Mouse (Mus musculus): ENCODE measurements around the gene Cstl1.
"Not testable (repeated sequence)": the region's sequence is repeated elsewhere in the genome, so short reads cannot be mapped to it uniquely, and the experiment has no call there.

The Cstl1 gene

DNA sequence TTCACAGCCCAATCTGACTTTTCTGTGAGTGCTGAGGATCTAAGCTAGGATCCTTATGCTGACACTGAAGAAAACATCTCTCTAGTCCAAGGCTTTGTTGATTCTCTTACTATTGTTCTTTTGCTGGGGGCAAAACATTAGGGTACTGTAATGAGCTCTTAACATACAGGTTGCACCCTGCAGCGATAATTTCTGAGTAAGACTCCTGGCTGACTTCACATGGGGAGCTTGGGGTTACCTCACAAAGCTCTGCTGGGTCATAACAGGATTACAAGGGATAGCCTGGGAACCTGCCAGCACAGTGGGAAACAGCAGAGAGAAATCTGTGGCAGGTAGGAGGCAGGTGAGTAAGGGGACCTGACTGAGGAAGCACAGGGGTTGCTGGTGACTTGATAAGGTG is at the start of gene Cstl1:
Cstl1 (plus strand) TSS at position 301 of the 400 bp plus-strand sequence.
- DNase-seq (ENCODE audit: extremely low read depth, low read depth, low spot score): no peak

DNA sequence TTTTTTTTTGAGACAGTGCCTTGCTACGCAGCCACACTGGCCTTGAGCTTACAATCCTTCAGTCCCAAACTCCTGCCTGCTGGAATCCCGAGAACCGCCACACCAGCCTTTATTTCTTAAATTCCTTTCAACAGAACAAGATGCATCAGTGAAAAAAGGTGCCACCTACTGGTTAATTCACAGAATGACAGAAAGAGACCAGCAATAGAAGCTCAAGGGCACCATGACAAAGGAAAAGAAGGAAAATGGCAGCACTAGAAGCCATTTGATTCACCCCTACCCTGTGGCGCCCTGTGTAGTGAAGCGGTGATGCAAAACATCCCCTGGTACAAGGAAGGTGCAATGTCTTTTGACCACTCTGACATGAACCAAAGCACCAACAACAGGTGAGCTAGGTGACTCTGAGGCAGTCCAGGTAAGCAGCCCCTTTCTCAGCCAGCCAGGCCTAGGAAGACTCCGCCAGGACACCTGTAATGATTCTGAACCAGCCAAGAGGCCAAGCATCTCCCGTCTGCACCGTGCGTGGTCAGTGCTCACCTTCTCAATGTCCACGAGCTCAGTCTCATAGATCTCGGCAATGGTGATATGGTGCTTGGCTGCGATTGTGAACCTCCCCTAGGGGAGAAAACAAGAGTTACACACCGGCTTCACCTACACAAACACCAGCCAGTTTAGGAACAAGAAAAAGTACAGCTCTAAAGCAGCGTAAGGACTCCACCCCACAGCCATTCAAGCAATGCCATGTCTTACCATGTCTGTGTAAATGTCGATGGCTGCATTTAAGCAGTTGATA is 43.6 kb upstream of the Cstl1 start:
- no peak for DNase-seq (ENCODE audit: extremely low read depth, low read depth, low spot score)

DNA sequence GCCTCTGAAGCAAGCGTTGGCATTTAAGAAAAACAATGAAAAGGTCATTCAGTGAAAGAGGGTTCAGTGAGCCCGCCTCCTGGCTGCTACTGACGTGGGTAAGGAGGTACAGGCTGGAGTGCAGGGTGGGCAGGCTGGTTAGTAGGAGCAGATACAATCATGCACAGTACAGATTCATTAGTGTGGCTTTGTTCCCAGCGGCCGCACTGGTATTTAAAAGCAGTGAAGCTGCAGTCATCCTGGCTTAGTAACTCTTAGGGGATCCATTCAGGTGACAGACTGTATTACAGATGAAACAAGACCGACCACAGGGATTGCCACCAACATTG is 43.0 kb upstream of the Cstl1 start:
- no peak for DNase-seq (ENCODE audit: extremely low read depth, low read depth, low spot score)

- DNase-seq (ENCODE audit: extremely low read depth, low read depth, low spot score): no peak
Observed at GRCm38 (mm10) chr2:148712326-148712725, 37.8 kb upstream of the Cstl1 start.

- no peak for DNase-seq (ENCODE audit: extremely low read depth, low read depth, low spot score)
Observed at GRCm38 (mm10) chr2:148717072-148717471, 33.1 kb upstream of the Cstl1 start.

DNA sequence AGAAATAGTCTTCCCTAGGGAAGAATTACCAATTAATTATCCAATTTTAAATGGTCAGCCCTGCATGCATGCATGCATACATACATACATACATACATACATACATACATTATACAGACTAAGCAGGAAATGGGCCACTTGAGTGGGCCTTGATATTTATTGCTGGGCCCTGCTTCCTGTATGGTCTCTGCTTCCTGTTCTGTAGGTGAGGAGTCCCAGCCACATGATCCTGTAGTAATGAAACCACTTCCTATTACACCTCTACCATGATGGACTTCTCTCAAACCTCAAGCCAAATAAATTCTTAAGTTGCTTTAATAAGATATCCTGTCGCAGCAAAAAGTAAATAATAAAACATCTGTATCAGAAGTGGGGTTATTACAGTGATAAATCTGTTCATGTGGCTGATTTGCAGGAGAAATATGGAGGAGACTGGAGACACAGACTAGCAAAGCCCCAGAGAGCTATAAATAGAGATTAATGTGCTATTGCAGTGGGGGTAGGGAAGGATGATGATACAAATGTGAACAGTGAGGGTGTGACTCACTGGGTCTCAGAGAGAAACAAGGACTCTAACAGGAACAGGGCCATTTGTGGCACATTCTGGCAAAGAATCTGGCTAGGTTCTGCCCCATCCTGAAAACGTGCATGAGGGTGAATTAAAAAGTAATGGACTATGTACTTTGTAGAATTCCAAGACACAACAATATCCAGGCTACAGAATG is 30.7 kb upstream of the Cstl1 start:
- no peak for DNase-seq (ENCODE audit: extremely low read depth, low read depth, low spot score)

DNA sequence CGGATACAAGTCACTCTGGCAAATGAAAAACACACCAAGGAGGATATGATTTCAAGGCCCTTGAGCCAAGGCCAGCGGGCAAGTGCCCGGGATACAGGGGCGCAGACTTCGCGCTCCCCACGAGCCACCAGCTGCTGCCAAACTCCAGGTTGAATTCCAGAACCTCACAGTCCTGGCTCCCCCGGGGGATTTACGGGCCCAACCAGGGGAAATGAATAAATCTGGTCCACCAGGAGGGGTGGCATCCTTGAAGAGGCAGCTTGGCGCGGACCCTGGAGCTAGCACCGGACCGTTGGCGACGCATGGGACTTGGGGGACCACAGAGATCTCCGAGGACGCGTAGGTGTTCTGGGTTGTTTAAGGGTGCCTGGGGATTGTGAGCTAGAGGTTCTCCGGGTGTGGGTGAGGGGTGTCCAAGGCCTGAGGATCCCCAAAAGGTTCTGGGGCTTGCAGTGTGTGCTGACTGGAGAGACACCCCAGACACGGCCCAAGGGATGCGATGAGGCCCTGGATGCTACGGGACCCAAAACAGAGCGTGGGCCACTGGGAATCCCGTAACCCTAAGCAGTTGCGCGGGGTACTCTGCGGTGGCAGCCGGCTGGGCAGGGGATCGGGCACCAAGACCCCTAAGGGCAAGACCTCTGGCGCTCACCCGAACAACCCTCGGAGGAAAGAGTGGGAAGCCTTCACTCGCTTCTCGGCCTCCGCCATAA is 18.4 kb upstream of the Cstl1 start:
- no peak for DNase-seq (ENCODE audit: extremely low read depth, low read depth, low spot score)

GRCm38 (mm10) chr2:148732327-148733000 is 17.7 kb upstream of the Cstl1 start, which contains the start of gene Napb:
Gene Napb, minus strand, starts transcription at chr2:148732467.
- DNase-seq (ENCODE audit: extremely low read depth, low read depth, low spot score): peak; percentile 50

- DNase-seq (ENCODE audit: extremely low read depth, low read depth, low spot score): no peak
Observed at GRCm38 (mm10) chr2:148743001-148743400, 7.2 kb upstream of the Cstl1 start.

GRCm38 (mm10) chr2:148743846-148744407 is 6.2 kb upstream of the Cstl1 start:
- no peak for DNase-seq (ENCODE audit: extremely low read depth, low read depth, low spot score)

- no peak for DNase-seq (ENCODE audit: extremely low read depth, low read depth, low spot score)
Observed at GRCm38 (mm10) chr2:148751893-148752813, 2.0 kb downstream of the Cstl1 start.

GRCm38 (mm10) chr2:148754310-148754846 is 4.2 kb downstream of the Cstl1 start:
- no peak for DNase-seq (ENCODE audit: extremely low read depth, low read depth, low spot score)

DNA sequence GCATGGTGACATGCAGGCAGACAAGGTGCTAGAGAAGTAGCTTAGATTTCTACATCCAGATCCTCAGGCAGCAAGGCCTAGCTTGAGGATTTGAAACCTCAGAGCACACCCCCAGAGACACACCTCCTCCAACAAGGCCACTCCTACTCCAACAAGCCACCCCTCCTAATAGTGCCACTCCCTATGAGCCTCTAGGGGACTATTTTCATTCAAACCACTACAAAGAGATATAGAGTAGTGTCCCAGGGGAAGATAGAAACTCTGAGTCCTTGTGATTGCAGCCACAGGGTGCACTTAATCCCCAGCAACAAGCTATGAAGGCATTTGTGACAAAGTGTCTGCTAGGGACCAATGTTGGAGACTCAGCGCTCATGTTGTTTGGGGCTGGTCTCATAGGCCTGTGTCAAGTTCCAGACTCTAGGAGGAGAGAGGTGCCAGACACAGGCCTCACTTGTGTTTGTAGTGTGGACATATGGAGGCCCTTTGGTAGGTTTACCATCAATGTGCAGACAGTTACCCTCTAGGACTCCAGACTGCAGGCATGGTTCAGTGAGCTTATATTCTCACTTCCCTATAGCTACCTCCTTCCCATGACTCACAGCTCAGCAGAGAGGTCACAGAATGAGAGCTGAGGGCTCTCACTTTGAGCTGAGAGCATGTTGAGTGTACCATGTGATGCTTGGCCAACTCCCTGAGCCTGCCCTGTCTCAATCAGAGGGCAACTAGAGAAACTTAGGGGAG is 13.7 kb downstream of the Cstl1 start:
- no peak for DNase-seq (ENCODE audit: extremely low read depth, low read depth, low spot score)

DNA sequence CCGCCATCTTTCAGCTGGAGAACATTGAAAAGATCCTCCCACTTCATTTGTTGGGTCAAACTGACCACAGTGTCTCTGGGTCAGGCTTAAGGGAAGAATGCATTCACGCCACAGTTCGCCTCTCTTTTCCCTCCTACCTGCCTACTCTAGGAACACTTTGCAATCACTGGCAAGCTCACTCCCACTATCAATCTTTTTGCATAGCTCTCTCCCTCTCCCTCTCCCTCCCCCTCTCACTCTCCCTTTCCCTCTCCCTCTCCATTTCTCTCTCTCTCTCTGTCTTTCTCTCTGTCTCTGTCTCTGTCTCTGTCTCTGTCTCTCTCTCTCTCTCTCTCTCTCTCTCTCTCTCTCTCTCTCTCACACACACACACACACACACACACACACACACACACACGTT is 21.2 kb downstream of the Cstl1 start, which contains the start of gene Cst11:
Cst11 (minus strand) TSS at position 101 of the 400 bp plus-strand sequence.
- DNase-seq (ENCODE audit: extremely low read depth, low read depth, low spot score): not testable (repeated sequence)

GRCm38 (mm10) chr2:148781709-148782108 is 31.6 kb downstream of the Cstl1 start, which contains the start of gene 8030411F24Rik:
Gene 8030411F24Rik, plus strand, starts transcription at chr2:148782009.
- DNase-seq (ENCODE audit: extremely low read depth, low read depth, low spot score): no peak

- no peak for DNase-seq (ENCODE audit: extremely low read depth, low read depth, low spot score)
Observed at GRCm38 (mm10) chr2:148789142-148789541, 39.0 kb downstream of the Cstl1 start, which contains the start of gene Cst12. Gene Cst12, plus strand, starts transcription at chr2:148789361.

DNA sequence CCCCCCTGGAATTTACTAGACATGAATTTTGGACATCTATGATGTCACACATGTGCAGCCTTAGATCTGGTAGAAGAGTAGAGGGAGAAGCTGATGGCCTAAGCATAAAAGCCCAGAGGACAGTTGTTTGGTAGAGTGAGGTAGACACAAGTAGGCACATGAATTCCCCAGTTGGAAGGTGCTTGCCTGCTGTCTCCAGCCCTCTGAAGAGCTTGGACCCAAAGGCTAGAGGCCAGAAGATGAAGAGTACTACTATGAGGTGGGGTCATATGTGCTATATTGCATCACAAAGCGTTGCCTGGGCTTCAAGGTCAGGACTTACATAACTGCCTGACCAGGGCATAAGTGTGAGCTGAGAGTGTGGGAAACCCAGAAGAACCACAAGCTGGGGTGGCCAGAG is 48.3 kb downstream of the Cstl1 start, which contains the start of gene Cst8:
Cst8 (plus strand) TSS at position 301 of the 400 bp plus-strand sequence.
- no peak for DNase-seq (ENCODE audit: extremely low read depth, low read depth, low spot score)

DNA sequence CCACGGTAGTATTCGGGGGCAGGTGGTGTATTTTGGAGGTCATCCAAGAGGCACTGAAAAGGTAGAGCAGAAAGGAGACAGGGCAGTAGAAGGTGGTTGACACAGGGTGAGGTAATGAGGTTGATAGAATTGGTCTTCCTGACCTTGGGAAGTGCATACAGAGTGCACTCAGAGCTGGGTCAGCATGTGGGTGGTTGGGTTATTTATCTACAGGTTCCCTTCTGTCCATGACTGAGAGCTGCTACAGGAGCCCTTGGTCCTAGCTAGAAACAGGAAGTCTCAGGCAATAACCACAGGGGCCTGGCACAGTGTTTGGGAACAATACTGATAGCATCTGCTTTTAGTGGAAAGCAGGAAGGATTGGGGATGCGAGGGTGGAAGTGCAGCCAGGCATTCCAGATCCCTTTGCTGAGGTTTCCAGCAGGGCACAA is 51.3 kb downstream of the Cstl1 start:
- no peak for DNase-seq (ENCODE audit: extremely low read depth, low read depth, low spot score)
